Mouse (Mus musculus) bone marrow macrophage, adult 2 months (primary cell): ENCODE measurements around the gene Tbc1d17.

ENCODE experiments used
- CTCF ChIP-seq: IDR thresholded peaks from 2 replicates; pipeline ENCODE4 v1.5.1; 2012; ENCODE audit warnings: low read depth, mild to moderate bottlenecking, low read length, moderate library complexity
- POLR2A ChIP-seq: IDR thresholded peaks from 2 replicates; pipeline ENCODE4 v1.6.1; 2012; ENCODE audit warnings: mild to moderate bottlenecking, low read depth, low read length, borderline replicate concordance

- no peak; the same call in 1 of the 2 replicates for TF ChIP-seq CTCF
- no peak for TF ChIP-seq POLR2A
Measured at GRCm38 (mm10) chr7:44821666-44822448, 27.0 kb downstream of the Tbc1d17 start.
